Mouse (Mus musculus): ENCODE measurements at regions not wholly inside any gene's neighbourhood (a gene's known extent, or its start where the extent isn't known, plus 50 kb on each side); places are given as distances from the start of the nearest gene placed in this dataset.

DNA sequence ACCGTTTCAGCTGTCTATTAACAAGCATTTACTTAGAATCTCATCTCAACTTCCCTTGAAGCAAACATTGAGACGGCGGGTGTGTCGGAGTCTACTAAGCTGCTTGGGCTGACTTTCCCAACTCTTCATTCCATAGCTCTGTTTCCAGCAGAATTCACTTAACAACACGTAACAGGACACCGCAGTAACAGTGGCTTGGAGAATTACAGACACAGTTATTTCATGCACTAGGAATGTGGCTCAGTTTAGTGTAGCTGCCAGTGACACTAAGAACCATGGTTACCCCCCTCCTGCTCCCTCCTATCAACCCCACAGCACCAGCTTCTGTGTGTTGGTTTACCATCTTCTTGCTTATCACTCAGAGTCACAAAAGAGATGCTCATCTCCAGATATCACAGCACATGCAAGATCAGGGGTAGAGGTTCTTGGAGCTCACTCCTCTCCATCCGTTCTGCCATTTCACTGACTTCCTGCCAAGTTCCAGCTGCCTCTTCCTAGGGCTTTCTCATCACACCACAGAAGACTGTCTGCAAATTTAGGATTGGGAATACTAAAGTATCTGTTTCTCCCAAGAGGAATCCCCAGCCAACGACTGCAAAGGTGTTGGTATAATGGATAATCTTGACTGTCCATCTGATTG, 90.7 kb downstream of the Banf2 start:
- Histone ChIP-seq H3K27ac (ENCODE audit: control insufficient read depth, insufficient read depth, low read depth, low read length) (no peak overlapping the region), H3K4me3 (ENCODE audit: control insufficient read depth, low read depth, low read length) (no peak overlapping the region), H3K27me3 (ENCODE audit: control insufficient read depth, insufficient read depth, low read length) (no peaks in the 10 kb centered on the region), H3K36me3 (ENCODE audit: control insufficient read depth, insufficient read depth, low read length) (no peaks in the 10 kb centered on the region), H3K4me1 (ENCODE audit: control insufficient read depth, insufficient read depth, low read length) (no peaks in the 10 kb centered on the region)
- no peak for TF ChIP-seq CTCF (IDR thresholded peaks at IDR 0.05; ENCODE audit: control insufficient read depth, insufficient read depth, insufficient replicate concordance, low read depth, low read length)
- no peak for TF ChIP-seq POLR2A (IDR thresholded peaks at IDR 0.05; ENCODE audit: control insufficient read depth, low read depth, low read length)

- no peak overlapping the region for H3K4me3 ChIP-seq (ENCODE audit: control insufficient read depth, low read depth, low read length)
- H3K4me1 ChIP-seq (ENCODE audit: control insufficient read depth, insufficient read depth, low read length) = no peaks in the 10 kb centered on the region
- no peaks in the 10 kb centered on the region for H3K36me3 ChIP-seq (ENCODE audit: control insufficient read depth, insufficient read depth, low read length)
- no peak for TF ChIP-seq POLR2A (IDR thresholded peaks at IDR 0.05; ENCODE audit: control insufficient read depth, low read depth, low read length)
- TF ChIP-seq CTCF (IDR thresholded peaks at IDR 0.05; ENCODE audit: control insufficient read depth, insufficient read depth, insufficient replicate concordance, low read depth, low read length) = no peak
- H3K27me3 ChIP-seq (ENCODE audit: control insufficient read depth, insufficient read depth, low read length) = no peaks in the 10 kb centered on the region
- no peak overlapping the region for H3K27ac ChIP-seq (ENCODE audit: control insufficient read depth, insufficient read depth, low read depth, low read length)
Measured at GRCm38 (mm10) chr2:144127082-144128037, 94.5 kb downstream of the Banf2 start.

DNA sequence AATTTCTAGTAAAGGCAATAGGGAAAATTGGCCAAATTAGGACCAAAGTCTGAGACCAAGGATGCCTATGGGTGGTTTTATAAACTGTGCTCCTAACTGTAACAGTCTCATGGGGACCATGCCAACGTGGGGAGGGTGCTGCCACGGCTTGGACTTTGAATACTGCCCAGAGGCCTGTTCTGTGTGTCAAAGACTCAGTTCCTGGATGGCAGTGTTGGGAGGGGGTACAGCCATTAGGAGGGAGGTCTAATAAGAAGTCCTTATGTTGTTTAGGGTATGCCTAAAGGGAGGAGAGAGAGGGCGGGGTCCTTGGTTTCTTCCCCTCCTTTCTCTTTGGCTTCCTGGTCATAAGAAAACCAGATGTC, 95.2 kb downstream of the Banf2 start:
- H3K27me3 ChIP-seq (ENCODE audit: control insufficient read depth, insufficient read depth, low read length) = no peaks in the 10 kb centered on the region
- no peaks in the 10 kb centered on the region for H3K4me1 ChIP-seq (ENCODE audit: control insufficient read depth, insufficient read depth, low read length)
- no peaks in the 10 kb centered on the region for H3K36me3 ChIP-seq (ENCODE audit: control insufficient read depth, insufficient read depth, low read length)
- TF ChIP-seq CTCF (IDR thresholded peaks at IDR 0.05; ENCODE audit: control insufficient read depth, insufficient read depth, insufficient replicate concordance, low read depth, low read length) (no peak), POLR2A (IDR thresholded peaks at IDR 0.05; ENCODE audit: control insufficient read depth, low read depth, low read length) (no peak)
- no peak overlapping the region for H3K27ac ChIP-seq (ENCODE audit: control insufficient read depth, insufficient read depth, low read depth, low read length)
- no peak overlapping the region for H3K4me3 ChIP-seq (ENCODE audit: control insufficient read depth, low read depth, low read length)

GRCm38 (mm10) chr2:144128527-144128926, 95.7 kb downstream of the Banf2 start:
- Histone ChIP-seq H3K4me3 (ENCODE audit: control insufficient read depth, low read depth, low read length) (no peak overlapping the region), H3K36me3 (ENCODE audit: control insufficient read depth, insufficient read depth, low read length) (no peaks in the 10 kb centered on the region), H3K27me3 (ENCODE audit: control insufficient read depth, insufficient read depth, low read length) (no peaks in the 10 kb centered on the region), H3K4me1 (ENCODE audit: control insufficient read depth, insufficient read depth, low read length) (no peaks in the 10 kb centered on the region), H3K27ac (ENCODE audit: control insufficient read depth, insufficient read depth, low read depth, low read length) (no peak overlapping the region)
- TF ChIP-seq POLR2A (IDR thresholded peaks at IDR 0.05; ENCODE audit: control insufficient read depth, low read depth, low read length) = no peak
- no peak for TF ChIP-seq CTCF (IDR thresholded peaks at IDR 0.05; ENCODE audit: control insufficient read depth, insufficient read depth, insufficient replicate concordance, low read depth, low read length)

- no peaks in the 10 kb centered on the region for H3K36me3 ChIP-seq (ENCODE audit: control insufficient read depth, insufficient read depth, low read length)
- no peak overlapping the region for H3K27ac ChIP-seq (ENCODE audit: control insufficient read depth, insufficient read depth, low read depth, low read length)
- H3K27me3 ChIP-seq (ENCODE audit: control insufficient read depth, insufficient read depth, low read length) = no peaks in the 10 kb centered on the region
- TF ChIP-seq CTCF (IDR thresholded peaks at IDR 0.05; ENCODE audit: control insufficient read depth, insufficient read depth, insufficient replicate concordance, low read depth, low read length) (no peak), POLR2A (IDR thresholded peaks at IDR 0.05; ENCODE audit: control insufficient read depth, low read depth, low read length) (no peak)
- H3K4me1 ChIP-seq (ENCODE audit: control insufficient read depth, insufficient read depth, low read length) = peaks cover 10% of the 10 kb centered on the region
- H3K4me3 ChIP-seq (ENCODE audit: control insufficient read depth, low read depth, low read length) = no peak overlapping the region
Measured at GRCm38 (mm10) chr2:144133806-144134574, 101.1 kb downstream of the Banf2 start.

DNA sequence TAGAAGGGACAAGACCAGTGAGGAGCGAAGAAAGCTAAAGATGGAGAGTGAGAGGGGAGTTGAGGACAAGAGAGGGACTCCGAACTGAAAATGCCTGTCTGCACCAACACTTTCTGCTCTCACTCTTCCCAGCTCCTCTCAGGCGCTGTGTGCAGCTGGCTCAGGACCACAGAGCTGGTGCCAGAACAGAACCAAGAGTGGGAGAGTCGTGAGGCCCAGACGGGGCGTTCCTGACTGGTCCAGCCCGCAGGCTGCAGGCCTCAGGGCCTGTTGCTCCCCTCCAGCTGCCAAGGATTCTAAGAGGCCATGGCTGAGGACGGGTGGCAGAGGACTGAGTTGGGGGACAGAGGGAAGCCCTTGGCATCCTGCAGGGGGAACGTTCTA, 101.7 kb downstream of the Banf2 start:
- Histone ChIP-seq H3K27me3 (ENCODE audit: control insufficient read depth, insufficient read depth, low read length) (no peaks in the 10 kb centered on the region), H3K4me3 (ENCODE audit: control insufficient read depth, low read depth, low read length) (no peak overlapping the region), H3K4me1 (ENCODE audit: control insufficient read depth, insufficient read depth, low read length) (peaks cover 10% of the 10 kb centered on the region), H3K36me3 (ENCODE audit: control insufficient read depth, insufficient read depth, low read length) (no peaks in the 10 kb centered on the region), H3K27ac (ENCODE audit: control insufficient read depth, insufficient read depth, low read depth, low read length) (no peak overlapping the region; the same call in 1 of the 2 replicates)
- no peak for TF ChIP-seq CTCF (IDR thresholded peaks at IDR 0.05; ENCODE audit: control insufficient read depth, insufficient read depth, insufficient replicate concordance, low read depth, low read length)
- no peak for TF ChIP-seq POLR2A (IDR thresholded peaks at IDR 0.05; ENCODE audit: control insufficient read depth, low read depth, low read length)

- H3K27ac ChIP-seq (ENCODE audit: control insufficient read depth, insufficient read depth, low read depth, low read length) = no peak overlapping the region
- no peaks in the 10 kb centered on the region for H3K36me3 ChIP-seq (ENCODE audit: control insufficient read depth, insufficient read depth, low read length)
- H3K27me3 ChIP-seq (ENCODE audit: control insufficient read depth, insufficient read depth, low read length) = no peaks in the 10 kb centered on the region
- TF ChIP-seq POLR2A (IDR thresholded peaks at IDR 0.05; ENCODE audit: control insufficient read depth, low read depth, low read length) (no peak), CTCF (IDR thresholded peaks at IDR 0.05; ENCODE audit: control insufficient read depth, insufficient read depth, insufficient replicate concordance, low read depth, low read length) (no peak)
- H3K4me3 ChIP-seq (ENCODE audit: control insufficient read depth, low read depth, low read length) = no peak overlapping the region
- H3K4me1 ChIP-seq (ENCODE audit: control insufficient read depth, insufficient read depth, low read length) = peaks cover 10% of the 10 kb centered on the region
Measured at GRCm38 (mm10) chr2:144135586-144135985, 102.7 kb downstream of the Banf2 start.

Data from testis, adult 2 months (tissue).